Comparison of ENCODE assay signal across 11 mouse cellular contexts in the genomic region with DNA sequence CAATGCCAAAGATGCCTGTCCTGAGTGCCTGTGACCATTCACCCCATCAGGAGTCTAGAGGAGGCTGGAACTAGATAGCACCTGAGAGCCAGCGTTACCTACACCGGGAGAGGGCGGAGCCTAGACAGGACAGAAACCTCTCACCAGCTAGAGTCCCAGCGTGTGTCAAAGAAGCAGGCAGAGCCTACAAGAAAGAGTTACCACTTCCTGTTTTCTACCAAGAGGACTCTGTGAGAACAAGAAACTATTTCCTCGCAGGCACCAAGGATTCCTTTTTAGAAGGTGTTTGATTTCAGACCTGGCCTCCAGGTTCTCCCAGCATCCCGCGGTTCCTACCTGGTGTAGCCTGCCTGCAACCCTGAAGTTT. TPM values are rescaled to one million over a fixed set of nuclear protein-coding genes. Genes with fewer than 3 reads are reported as not detected.
A peak's percentile ranks its signal among the peaks of the same experiment; 100 is the strongest.
DNase-seq lines count a peak whose midpoint lies in the region; ATAC-seq and TF ChIP-seq lines count a peak whose summit lies in the region.
"Had no signal": no experiment of that assay in that cellular context is flagged by ENCODE, and none has a peak within 500 bp of the region (broad histone marks: within the 10 kb centered on the region; RNA-seq: fewer than 3 reads in every experiment).

No protein-coding gene starts in this region.

- H3K4me1 ChIP-seq in liver, adult 2 months (ENCODE audit: control insufficient read depth, insufficient read depth, low read length): peaks cover 3% of the 10 kb centered on the region; the same call in 1 of the 2 replicates
- peaks cover 4% of the 10 kb centered on the region; the same call in 1 of the 2 replicates for H3K4me1 ChIP-seq in liver, embryonic 11.5 days (replicated peaks; ENCODE audit: control insufficient read depth, insufficient read depth, low read length)
- peaks cover 45% of the 10 kb centered on the region for H3K4me1 ChIP-seq in bone marrow macrophage, adult 2 months (ENCODE audit: control insufficient read depth, insufficient read depth, low read length)
- H3K4me1 ChIP-seq in midbrain, embryonic 16.5 days (ENCODE audit: control insufficient read depth, insufficient read depth, low read length): peaks cover 3% of the 10 kb centered on the region; the same call in 1 of the 2 replicates

- 63% methylated on average over 7 of the region's 7 CpGs for WGBS in liver, adult 2 months
- WGBS in liver, embryonic 11.5 days: 41% methylated on average over 7 of the region's 7 CpGs
- WGBS in midbrain, embryonic 16.5 days: 70% methylated on average over 7 of the region's 7 CpGs

- ATAC-seq in liver, embryonic 11.5 days (replicated peaks; ENCODE audit: low FRiP score): no peak
- peak; percentile 62 for ATAC-seq in megakaryocyte progenitor cell, adult 5-6 weeks (replicated peaks; ENCODE audit: poor library complexity)
- ATAC-seq in midbrain, embryonic 16.5 days: no peak
- ATAC-seq: Patski had no signal

- TF ChIP-seq CTCF in liver, adult 2 months (IDR thresholded peaks at IDR 0.05; ENCODE audit: low read depth, low read length): no peak
- no peak for TF ChIP-seq CTCF in bone marrow macrophage, adult 2 months (IDR thresholded peaks at IDR 0.05; ENCODE audit: low read depth, low read length)

- TF ChIP-seq POLR2A in liver, adult 2 months (IDR thresholded peaks at IDR 0.05; ENCODE audit: extremely low read depth, insufficient read depth, low read length): no peak
- TF ChIP-seq POLR2A in bone marrow macrophage, adult 2 months (IDR thresholded peaks at IDR 0.05; ENCODE audit: borderline replicate concordance, low read depth, low read length): no peak

- no peak overlapping the region for H3K4me2 ChIP-seq in liver, embryonic 11.5 days
- no peak overlapping the region for H3K4me2 ChIP-seq in midbrain, embryonic 16.5 days (ENCODE audit: low read length)
- H3K4me2 ChIP-seq: midbrain, embryonic 11.5 days had no signal

- no peak overlapping the region for H3K9ac ChIP-seq in liver, adult 2 months (ENCODE audit: low read depth, low read length)
- no peak overlapping the region for H3K9ac ChIP-seq in liver, embryonic 11.5 days (ENCODE audit: low read depth, low read length)
- no peak overlapping the region for H3K9ac ChIP-seq in midbrain, embryonic 16.5 days (ENCODE audit: low read depth, low read length)

- no peaks in the 10 kb centered on the region for H3K79me2 ChIP-seq in liver, adult 2 months (ENCODE audit: control insufficient read depth, insufficient read depth, low read length)

- H3K27me3 ChIP-seq in liver, adult 2 months (ENCODE audit: control insufficient read depth, insufficient read depth, low read length): no peaks in the 10 kb centered on the region
- H3K27me3 ChIP-seq in liver, embryonic 11.5 days (replicated peaks; ENCODE audit: control insufficient read depth, insufficient read depth, low read length): no peaks in the 10 kb centered on the region
- H3K27me3 ChIP-seq in midbrain, embryonic 16.5 days (ENCODE audit: control insufficient read depth, insufficient read depth, low read depth, low read length): no peaks in the 10 kb centered on the region
- H3K27me3 ChIP-seq: Patski had no signal

- no peaks in the 10 kb centered on the region for H3K9me3 ChIP-seq in liver, embryonic 11.5 days (ENCODE audit: control insufficient read depth, low read length)
- H3K9me3 ChIP-seq in midbrain, embryonic 16.5 days (replicated peaks; ENCODE audit: control insufficient read depth, low read length, poor library complexity, severe bottlenecking): 0 out of 2 replicates have a peak, but pooled peaks cover 4% of the 10 kb centered on the region

- H3K4me3 ChIP-seq in liver, adult 2 months (ENCODE audit: insufficient read depth, low read depth, low read length): no peak overlapping the region
- no peak overlapping the region for H3K4me3 ChIP-seq in liver, embryonic 11.5 days (ENCODE audit: low read depth, low read length)
- 0 out of 2 replicates have a peak overlapping the region, but pooled peaks have one; percentile 9 for H3K4me3 ChIP-seq in bone marrow macrophage, adult 2 months (ENCODE audit: insufficient read depth, low read length)
- H3K4me3 ChIP-seq in midbrain, embryonic 16.5 days (ENCODE audit: low read depth, low read length): no peak overlapping the region

- 0 out of 2 replicates have a peak overlapping the region, but pooled peaks have one; percentile 16 for H3K27ac ChIP-seq in liver, adult 2 months (replicated peaks; ENCODE audit: insufficient read depth, low read depth, low read length)
- H3K27ac ChIP-seq in liver, embryonic 11.5 days (ENCODE audit: low read depth, low read length): no peak overlapping the region
- H3K27ac ChIP-seq in bone marrow macrophage, adult 2 months (ENCODE audit: insufficient read depth, low read depth, low read length): peak overlapping the region; percentile 41
- H3K27ac ChIP-seq in midbrain, embryonic 16.5 days (ENCODE audit: low read length): no peak overlapping the region

- no peak for DNase-seq in liver, adult 2 months (ENCODE audit: extremely low read depth, low read depth, low spot score)
- no peak for DNase-seq in liver, embryonic 11.5 days (ENCODE audit: low spot score)
- DNase-seq in thymus, postnatal 25 days: peak; percentile 70
- no peak for DNase-seq in cerebellum, postnatal 36 days
- no peak for DNase-seq in cerebellum, adult 11 months
- DNase-seq: left cerebral cortex, postnatal 4 days had no signal

- no peaks in the 10 kb centered on the region for H3K36me3 ChIP-seq in liver, adult 2 months (ENCODE audit: control insufficient read depth, insufficient read depth, low read length)
- H3K36me3 ChIP-seq in liver, embryonic 11.5 days (ENCODE audit: control insufficient read depth, insufficient read depth, low read length): no peaks in the 10 kb centered on the region
- H3K36me3 ChIP-seq in midbrain, embryonic 16.5 days (ENCODE audit: control insufficient read depth, insufficient read depth, low read length): no peaks in the 10 kb centered on the region

RNA-seq across cellular contexts. Expression of a gene that starts 9.9 kb away (rescaled TPM):
- 41.4 and 48.1 TPM in 2 replicates for total RNA-seq in liver, adult 2 months (2014; rRNA removed)
- polyA plus RNA-seq in liver, adult 2 months (2012; rRNA removed): 43.1 and 54.7 TPM in 2 replicates
- polyA plus RNA-seq in liver, embryonic 11.5 days (2014; fragmentation: Nextera tagmentation; extraction: Ambion mirVana): 20.6 and 21.8 TPM in 2 replicates
- 312 and 325 TPM in 2 replicates for polyA plus RNA-seq in bone marrow macrophage, adult 2 months (2012; ENCODE audit: insufficient read depth, insufficient read length, missing spikeins)
- 47.2 and 54.0 TPM in 2 replicates for total RNA-seq in megakaryocyte progenitor cell, adult 5-6 weeks (2015)
- total RNA-seq in megakaryocyte progenitor cell, adult 5-6 weeks (2017): 38.6 and 39.3 TPM in 2 replicates
- polyA plus RNA-seq in midbrain, embryonic 16.5 days (2015; fragmentation: Nextera tagmentation; extraction: Ambion mirVana): 40.3 and 49.8 TPM in 2 replicates

RNA-seq across cellular contexts. Expression of a gene that starts 32.8 kb away (rescaled TPM):
- total RNA-seq in liver, adult 2 months (2014; rRNA removed): 2.3 and 2.6 TPM in 2 replicates
- polyA plus RNA-seq in liver, adult 2 months (2012; rRNA removed): 1.3 TPM in 2 replicates
- polyA plus RNA-seq in liver, embryonic 11.5 days (2014; fragmentation: Nextera tagmentation; extraction: Ambion mirVana): 1.9 and 2.2 TPM in 2 replicates
- 9.2 and 10.7 TPM in 2 replicates for polyA plus RNA-seq in bone marrow macrophage, adult 2 months (2012; ENCODE audit: insufficient read depth, insufficient read length, missing spikeins)
- total RNA-seq in megakaryocyte progenitor cell, adult 5-6 weeks (2015): 2.5 and 3.1 TPM in 2 replicates
- total RNA-seq in megakaryocyte progenitor cell, adult 5-6 weeks (2017): 2.6 and 4.0 TPM in 2 replicates
- polyA plus RNA-seq in midbrain, embryonic 16.5 days (2015; fragmentation: Nextera tagmentation; extraction: Ambion mirVana): 103 and 119 TPM in 2 replicates

Comparison
In these comparisons a context has a peak if more than half of its experiments do, and no peak if none do; other contexts are left out.
1. H3K27ac ChIP-seq: peak in liver, adult 2 months (single experiment) and bone marrow macrophage, adult 2 months (single experiment); none in liver, embryonic 11.5 days (single experiment) and midbrain, embryonic 16.5 days (single experiment).